Mouse (Mus musculus): ENCODE results near the gene Phldb2.

DNA sequence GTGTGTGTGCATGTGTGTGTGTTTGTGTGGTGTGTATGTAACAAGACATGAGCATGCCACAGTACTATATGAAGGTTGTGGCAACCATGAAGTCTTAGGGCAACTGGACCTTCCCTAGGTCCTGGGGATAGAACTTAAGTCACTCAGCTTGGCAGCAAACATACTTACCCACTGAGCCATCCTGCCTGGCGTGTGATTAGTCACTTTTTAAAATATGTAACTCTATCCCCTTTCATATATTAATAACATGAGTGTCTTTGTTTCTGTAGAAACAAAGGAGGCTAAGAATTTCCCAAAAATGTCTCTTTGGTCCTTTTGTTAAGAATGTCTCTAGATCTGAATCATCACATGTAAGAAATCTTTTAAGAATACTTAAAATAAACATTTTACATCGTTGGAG lies 16.0 kb downstream of the Phldb2 start:
- TF ChIP-seq CTCF (IDR thresholded peaks at IDR 0.05; ENCODE audit: borderline replicate concordance, insufficient read depth, low read depth, low read length) = no peak
- no peak for TF ChIP-seq POLR2A (IDR thresholded peaks at IDR 0.05; ENCODE audit: borderline replicate concordance, insufficient read depth, low read length)

Measured in cerebellum, adult 2 months (tissue).